Mouse (Mus musculus): Measurements from ENCODE around the gene Olfr676. TPM values are rescaled to one million over a fixed set of nuclear protein-coding genes. Genes with fewer than 3 reads are reported as not detected.
"Not testable (repeated sequence)": the region's sequence is repeated elsewhere in the genome, so short reads cannot be mapped to it uniquely, and the experiment has no call there.

The Olfr676 gene
- polyA plus RNA-seq (2015; fragmentation: Nextera tagmentation; extraction: Ambion mirVana): not detected in 2 replicates

- H3K27ac ChIP-seq (ENCODE audit: low read length): no peak within 1 kb of the TSS
- H3K4me3 ChIP-seq (ENCODE audit: low read depth, low read length): no peak within 1 kb of the TSS
- no peaks in the 10 kb centered on the region for H3K27me3 ChIP-seq (replicated peaks; ENCODE audit: insufficient read depth, low read length)
- DNase-seq (ENCODE audit: low spot score): no peak
- H3K36me3 ChIP-seq (ENCODE audit: insufficient read depth, low read length): no peaks in the 10 kb centered on the region
- no peaks in the 10 kb centered on the region for H3K4me1 ChIP-seq (ENCODE audit: insufficient read depth, low read depth, low read length)
- H3K9me3 ChIP-seq (ENCODE audit: low read length): no peaks in the 10 kb centered on the region
- no peak within 1 kb of the TSS for H3K9ac ChIP-seq (replicated peaks; ENCODE audit: low read depth)
- H3K4me2 ChIP-seq (replicated peaks; ENCODE audit: low read depth, low read length): no peak within 1 kb of the TSS
- no peak for ATAC-seq
- no peak for TF ChIP-seq EP300 (IDR thresholded peaks at IDR 0.05)
- no peak for TF ChIP-seq CTCF (IDR thresholded peaks at IDR 0.05)
These were observed at the start of gene Olfr676 for GRCm38 (mm10) chr7:105032398-105032797. Gene Olfr676 (plus strand): TSS chr7:105032698.

- Histone ChIP-seq H3K9me3 (ENCODE audit: low read length) (no peaks in the 10 kb centered on the region), H3K4me1 (ENCODE audit: insufficient read depth, low read depth, low read length) (no peaks in the 10 kb centered on the region), H3K9ac (replicated peaks; ENCODE audit: low read depth) (no peak within 1 kb of the TSS), H3K27ac (ENCODE audit: low read length) (no peak within 1 kb of the TSS), H3K4me2 (replicated peaks; ENCODE audit: low read depth, low read length) (no peak within 1 kb of the TSS), H3K27me3 (replicated peaks; ENCODE audit: insufficient read depth, low read length) (no peaks in the 10 kb centered on the region), H3K4me3 (ENCODE audit: low read depth, low read length) (no peak within 1 kb of the TSS), H3K36me3 (ENCODE audit: insufficient read depth, low read length) (no peaks in the 10 kb centered on the region)
- DNase-seq (ENCODE audit: low spot score) (no peak), ATAC-seq (no peak)
- TF ChIP-seq CTCF (IDR thresholded peaks at IDR 0.05): no peak
These were observed 30.6 kb upstream of the Olfr676 start, which contains the start of gene Olfr672 for GRCm38 (mm10) chr7:105001929-105002328. Gene Olfr672 (minus strand): TSS chr7:105002029.

GRCm38 (mm10) chr7:105022530-105022929 lies 10.0 kb upstream of the Olfr676 start:
- no peaks in the 10 kb centered on the region for H3K4me1 ChIP-seq (ENCODE audit: insufficient read depth, low read depth, low read length)
- no peak overlapping the region for H3K4me3 ChIP-seq (ENCODE audit: low read depth, low read length)
- TF ChIP-seq EP300 (IDR thresholded peaks at IDR 0.05) (no peak), CTCF (IDR thresholded peaks at IDR 0.05) (0 out of 2 replicates have a peak, but pooled peaks have one; percentile 3)
- H3K36me3 ChIP-seq (ENCODE audit: insufficient read depth, low read length): no peaks in the 10 kb centered on the region
- H3K9me3 ChIP-seq (ENCODE audit: low read length): no peaks in the 10 kb centered on the region
- H3K4me2 ChIP-seq (replicated peaks; ENCODE audit: low read depth, low read length): no peak overlapping the region
- no peak overlapping the region for H3K27ac ChIP-seq (ENCODE audit: low read length)
- 67% methylated on average over 1 of the region's 1 CpGs for WGBS
- DNase-seq (ENCODE audit: low spot score) (no peak), ATAC-seq (no peak)
- H3K27me3 ChIP-seq (replicated peaks; ENCODE audit: insufficient read depth, low read length): no peaks in the 10 kb centered on the region
- H3K9ac ChIP-seq (replicated peaks; ENCODE audit: low read depth): no peak overlapping the region

GRCm38 (mm10) chr7:105028360-105028759 lies 4.1 kb upstream of the Olfr676 start, which contains the start of gene Olfr675:
Gene Olfr675 (minus strand): TSS chr7:105028460.
- Histone ChIP-seq H3K27ac (ENCODE audit: low read length) (no peak within 1 kb of the TSS), H3K36me3 (ENCODE audit: insufficient read depth, low read length) (no peaks in the 10 kb centered on the region), H3K27me3 (replicated peaks; ENCODE audit: insufficient read depth, low read length) (no peaks in the 10 kb centered on the region), H3K4me1 (ENCODE audit: insufficient read depth, low read depth, low read length) (no peaks in the 10 kb centered on the region), H3K4me3 (ENCODE audit: low read depth, low read length) (no peak within 1 kb of the TSS), H3K9me3 (ENCODE audit: low read length) (no peaks in the 10 kb centered on the region), H3K9ac (replicated peaks; ENCODE audit: low read depth) (no peak within 1 kb of the TSS), H3K4me2 (replicated peaks; ENCODE audit: low read depth, low read length) (no peak within 1 kb of the TSS)
- 76% methylated on average over 1 of the region's 1 CpGs for WGBS
- TF ChIP-seq EP300 (IDR thresholded peaks at IDR 0.05) (no peak), CTCF (IDR thresholded peaks at IDR 0.05) (no peak)
- ATAC-seq: no peak
- DNase-seq (ENCODE audit: low spot score): no peak

GRCm38 (mm10) chr7:105033836-105034235 lies 1.3 kb downstream of the Olfr676 start:
- not testable (repeated sequence) for ATAC-seq

GRCm38 (mm10) chr7:105058951-105059350 lies 26.5 kb downstream of the Olfr676 start:
- Histone ChIP-seq H3K9me3 (ENCODE audit: low read length) (no peaks in the 10 kb centered on the region), H3K9ac (replicated peaks; ENCODE audit: low read depth) (no peak overlapping the region), H3K4me1 (ENCODE audit: insufficient read depth, low read depth, low read length) (no peaks in the 10 kb centered on the region), H3K4me2 (replicated peaks; ENCODE audit: low read depth, low read length) (no peak overlapping the region), H3K27ac (ENCODE audit: low read length) (no peak overlapping the region), H3K4me3 (ENCODE audit: low read depth, low read length) (no peak overlapping the region), H3K36me3 (ENCODE audit: insufficient read depth, low read length) (no peaks in the 10 kb centered on the region), H3K27me3 (replicated peaks; ENCODE audit: insufficient read depth, low read length) (no peaks in the 10 kb centered on the region)
- ATAC-seq (no peak), DNase-seq (ENCODE audit: low spot score) (no peak)
- TF ChIP-seq EP300 (IDR thresholded peaks at IDR 0.05): no peak
- TF ChIP-seq CTCF (IDR thresholded peaks at IDR 0.05): no peak

More at GRCm38 (mm10) chr7:105033836-105034235, 1.3 kb downstream of the Olfr676 start:
- H3K9me3 ChIP-seq (ENCODE audit: low read length); H3K27ac ChIP-seq (ENCODE audit: low read length); H3K4me1 ChIP-seq (ENCODE audit: insufficient read depth, low read depth, low read length); H3K27me3 ChIP-seq (replicated peaks; ENCODE audit: insufficient read depth, low read length); H3K36me3 ChIP-seq (ENCODE audit: insufficient read depth, low read length); H3K9ac ChIP-seq (replicated peaks; ENCODE audit: low read depth); H3K4me3 ChIP-seq (ENCODE audit: low read depth, low read length); H3K4me2 ChIP-seq (replicated peaks; ENCODE audit: low read depth, low read length); DNase-seq (ENCODE audit: low spot score): not testable (repeated sequence)
- WGBS: 51% methylated on average over 5 of the region's 5 CpGs

- no peak within 1 kb of the TSS for H3K4me3 ChIP-seq (ENCODE audit: low read depth, low read length)
- H3K4me1 ChIP-seq (ENCODE audit: insufficient read depth, low read depth, low read length): no peaks in the 10 kb centered on the region
- no peak within 1 kb of the TSS for H3K4me2 ChIP-seq (replicated peaks; ENCODE audit: low read depth, low read length)
- ATAC-seq (no peak), DNase-seq (ENCODE audit: low spot score) (no peak)
- H3K27ac ChIP-seq (ENCODE audit: low read length): no peak within 1 kb of the TSS
- no peak for TF ChIP-seq EP300 (IDR thresholded peaks at IDR 0.05)
- TF ChIP-seq CTCF (IDR thresholded peaks at IDR 0.05): no peak
- H3K9me3 ChIP-seq (ENCODE audit: low read length): no peaks in the 10 kb centered on the region
- 80% methylated on average over 1 of the region's 1 CpGs for WGBS
- H3K36me3 ChIP-seq (ENCODE audit: insufficient read depth, low read length): no peaks in the 10 kb centered on the region
- H3K9ac ChIP-seq (replicated peaks; ENCODE audit: low read depth): no peak within 1 kb of the TSS
- no peaks in the 10 kb centered on the region for H3K27me3 ChIP-seq (replicated peaks; ENCODE audit: insufficient read depth, low read length)
These were observed 31.7 kb downstream of the Olfr676 start, which contains the start of gene Olfr678 for GRCm38 (mm10) chr7:105064175-105064574. Gene Olfr678 (plus strand): TSS chr7:105064475.
